Mouse (Mus musculus) liver, embryonic 14.5 days (tissue): ENCODE data around the gene 4921536K21Rik.

ENCODE experiments used
- CTCF ChIP-seq: IDR thresholded peaks from 2 replicates; pipeline ENCODE4 v1.5.1; 2016; ENCODE audit warnings: antibody characterized with exemption, low read depth, control low read depth
- EP300 ChIP-seq: IDR thresholded peaks from 2 replicates; pipeline ENCODE4 v1.6.1; 2016; ENCODE audit warnings: antibody characterized with exemption, low read depth

DNA sequence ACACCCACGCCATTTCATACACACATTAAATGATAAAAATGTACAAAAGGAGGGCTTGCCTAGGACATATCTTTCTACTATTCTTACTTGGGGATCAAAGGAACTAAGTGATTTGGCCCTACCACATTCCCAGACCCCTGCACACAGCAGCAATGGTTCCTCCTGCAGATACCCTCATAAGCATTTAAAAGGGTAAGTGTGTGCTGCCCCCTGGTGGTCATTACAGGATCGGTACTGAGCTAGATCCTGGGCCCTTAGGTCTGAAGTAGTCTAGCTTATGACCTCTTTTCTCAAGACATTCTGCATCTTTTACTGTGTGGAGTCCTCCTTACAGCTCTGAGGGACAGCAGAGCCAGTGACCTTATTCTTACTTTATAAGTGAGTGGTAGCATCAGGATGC lies 15.1 kb downstream of the 4921536K21Rik start:
- TF ChIP-seq CTCF (peak; percentile 87), EP300 (no peak)
